Mouse (Mus musculus): Measurements from ENCODE around the gene Sec61g. TPM values are rescaled to one million over a fixed set of nuclear protein-coding genes. Genes with fewer than 3 reads are reported as not detected.
A peak's percentile ranks its signal among the peaks of the same experiment; 100 is the strongest.

The Sec61g gene
- 34.0 and 44.5 TPM in 2 replicates for polyA plus RNA-seq (2015; fragmentation: Nextera tagmentation; extraction: Ambion mirVana)

DNA sequence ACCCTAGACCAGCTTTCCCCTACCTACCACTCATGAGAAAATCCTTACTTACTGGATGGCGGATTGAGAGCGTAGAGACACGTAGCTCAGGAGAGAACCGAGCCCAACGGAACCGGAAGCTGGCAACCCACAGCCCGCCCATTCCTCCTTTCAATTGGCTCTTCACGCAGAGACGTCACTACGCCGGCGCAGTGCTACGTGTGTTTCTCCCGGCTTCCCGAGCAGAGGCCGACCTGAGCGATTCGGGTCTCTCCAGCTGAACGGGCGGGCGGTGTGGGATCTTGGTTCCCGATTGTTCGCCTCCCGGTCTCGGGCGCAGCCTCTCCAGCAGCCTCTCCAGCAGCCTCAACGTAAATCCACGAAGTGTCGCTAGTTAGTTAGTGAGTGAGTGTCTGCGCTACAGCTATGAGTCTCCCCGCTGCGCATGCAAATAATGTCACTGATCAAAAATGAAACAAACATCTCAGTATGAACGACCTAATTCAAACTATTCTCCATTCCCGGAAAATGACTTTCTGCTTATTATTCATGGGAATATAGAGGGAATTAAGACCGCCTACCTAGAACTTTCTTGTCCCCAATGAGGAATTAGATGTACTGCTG, at the start of gene Sec61g:
TSS of gene Sec61g (minus strand) at position 433 of the 603 bp plus-strand sequence.
- peak within 1 kb of the TSS; percentile 98 for H3K27ac ChIP-seq (ENCODE audit: low read length)
- ATAC-seq (ENCODE audit: insufficient read depth, low FRiP score): peak; percentile 100
- no peaks in the 10 kb centered on the region for H3K9me3 ChIP-seq (replicated peaks; ENCODE audit: control insufficient read depth, low read length)
- H3K27me3 ChIP-seq (ENCODE audit: control insufficient read depth, insufficient read depth, low read length): no peaks in the 10 kb centered on the region
- peak within 1 kb of the TSS; percentile 94 for H3K4me3 ChIP-seq (replicated peaks; ENCODE audit: low read length)
- H3K4me1 ChIP-seq (ENCODE audit: control insufficient read depth, insufficient read depth, low read length): peaks cover 6% of the 10 kb centered on the region; the same call in 1 of the 2 replicates
- peak within 1 kb of the TSS; percentile 87 for H3K4me2 ChIP-seq (ENCODE audit: low read depth, low read length)
- peaks cover 15% of the 10 kb centered on the region for H3K36me3 ChIP-seq (ENCODE audit: control insufficient read depth, insufficient read depth, low read length)
- H3K9ac ChIP-seq (ENCODE audit: low read length): peak within 1 kb of the TSS; percentile 97
- WGBS: under 1% methylated on average over 35 of the region's 35 CpGs

DNA sequence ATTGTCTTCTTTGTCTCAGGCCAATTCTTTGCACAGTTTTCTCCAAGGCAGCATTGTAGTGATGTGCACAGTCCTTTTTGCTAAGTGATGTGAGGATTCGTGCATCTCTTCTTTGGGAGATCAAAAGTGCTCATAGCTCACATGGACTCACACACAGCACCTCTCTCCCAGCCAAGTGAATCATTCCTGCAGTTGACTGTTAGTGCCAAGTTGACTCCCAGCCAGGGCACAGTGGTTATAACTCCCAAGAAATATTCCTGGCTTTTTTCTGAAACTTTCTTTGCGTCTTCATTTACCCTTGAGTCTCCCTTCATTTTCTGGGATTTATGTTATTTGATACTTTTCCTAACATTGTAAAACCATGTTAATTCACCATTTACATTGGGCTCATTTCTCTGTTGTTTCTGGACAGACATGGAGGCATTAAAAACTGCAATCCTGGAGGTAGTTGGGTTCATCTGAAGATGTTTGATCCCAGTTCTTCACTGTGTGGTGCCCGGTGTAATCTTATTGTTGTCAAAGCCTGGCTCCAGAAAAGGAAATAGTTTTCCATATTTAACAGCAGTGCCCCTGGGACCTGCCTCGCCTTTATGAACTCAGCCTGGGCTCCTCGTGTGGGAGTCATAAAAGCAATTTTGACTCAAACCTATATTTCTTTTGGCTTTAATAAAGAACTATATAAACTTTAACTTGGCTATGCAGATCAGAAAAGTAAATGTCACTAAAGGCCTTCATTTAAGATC, 38.3 kb upstream of the Sec61g start:
- no peaks in the 10 kb centered on the region for H3K9me3 ChIP-seq (replicated peaks; ENCODE audit: control insufficient read depth, low read length)
- H3K36me3 ChIP-seq (ENCODE audit: control insufficient read depth, insufficient read depth, low read length): no peaks in the 10 kb centered on the region
- H3K9ac ChIP-seq (ENCODE audit: low read length): no peak overlapping the region
- peak overlapping the region; percentile 38; the same call in 1 of the 2 replicates for H3K27ac ChIP-seq (ENCODE audit: low read length)
- H3K27me3 ChIP-seq (ENCODE audit: control insufficient read depth, insufficient read depth, low read length): no peaks in the 10 kb centered on the region
- no peaks in the 10 kb centered on the region for H3K4me1 ChIP-seq (ENCODE audit: control insufficient read depth, insufficient read depth, low read length)
- ATAC-seq (ENCODE audit: insufficient read depth, low FRiP score): no peak
- whole genome bisulfite sequencing: 51% methylated on average over 5 of the region's 5 CpGs
- H3K4me3 ChIP-seq (replicated peaks; ENCODE audit: low read length): no peak overlapping the region
- H3K4me2 ChIP-seq (ENCODE audit: low read depth, low read length): no peak overlapping the region

DNA sequence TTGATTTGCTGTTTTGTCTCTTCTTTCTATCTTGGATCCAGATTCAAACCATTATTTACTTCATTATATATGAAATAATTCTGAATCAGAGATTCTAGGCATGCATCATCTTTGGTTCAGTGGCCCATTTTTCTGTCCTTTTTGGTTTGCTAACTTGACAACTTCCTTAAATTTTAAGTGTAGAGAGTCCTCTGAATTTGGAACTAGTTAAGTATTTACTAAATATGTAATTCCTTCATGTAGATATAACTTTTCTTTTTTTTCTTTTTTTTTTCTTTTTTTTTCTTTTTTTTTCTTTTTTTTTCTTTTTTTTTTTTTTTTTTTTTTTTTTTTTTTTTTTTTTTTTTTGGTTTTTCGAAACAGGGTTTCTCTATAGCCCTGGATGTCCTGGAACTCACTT, 29.1 kb upstream of the Sec61g start:
- 88% methylated on average over 1 of the region's 1 CpGs for WGBS
- Histone ChIP-seq H3K27ac (ENCODE audit: low read length) (no peak overlapping the region), H3K9ac (ENCODE audit: low read length) (no peak overlapping the region), H3K36me3 (ENCODE audit: control insufficient read depth, insufficient read depth, low read length) (no peaks in the 10 kb centered on the region), H3K4me3 (replicated peaks; ENCODE audit: low read length) (no peak overlapping the region), H3K4me2 (ENCODE audit: low read depth, low read length) (no peak overlapping the region), H3K4me1 (ENCODE audit: control insufficient read depth, insufficient read depth, low read length) (no peaks in the 10 kb centered on the region), H3K9me3 (replicated peaks; ENCODE audit: control insufficient read depth, low read length) (no peaks in the 10 kb centered on the region), H3K27me3 (ENCODE audit: control insufficient read depth, insufficient read depth, low read length) (no peaks in the 10 kb centered on the region)
- ATAC-seq (ENCODE audit: insufficient read depth, low FRiP score): no peak

DNA sequence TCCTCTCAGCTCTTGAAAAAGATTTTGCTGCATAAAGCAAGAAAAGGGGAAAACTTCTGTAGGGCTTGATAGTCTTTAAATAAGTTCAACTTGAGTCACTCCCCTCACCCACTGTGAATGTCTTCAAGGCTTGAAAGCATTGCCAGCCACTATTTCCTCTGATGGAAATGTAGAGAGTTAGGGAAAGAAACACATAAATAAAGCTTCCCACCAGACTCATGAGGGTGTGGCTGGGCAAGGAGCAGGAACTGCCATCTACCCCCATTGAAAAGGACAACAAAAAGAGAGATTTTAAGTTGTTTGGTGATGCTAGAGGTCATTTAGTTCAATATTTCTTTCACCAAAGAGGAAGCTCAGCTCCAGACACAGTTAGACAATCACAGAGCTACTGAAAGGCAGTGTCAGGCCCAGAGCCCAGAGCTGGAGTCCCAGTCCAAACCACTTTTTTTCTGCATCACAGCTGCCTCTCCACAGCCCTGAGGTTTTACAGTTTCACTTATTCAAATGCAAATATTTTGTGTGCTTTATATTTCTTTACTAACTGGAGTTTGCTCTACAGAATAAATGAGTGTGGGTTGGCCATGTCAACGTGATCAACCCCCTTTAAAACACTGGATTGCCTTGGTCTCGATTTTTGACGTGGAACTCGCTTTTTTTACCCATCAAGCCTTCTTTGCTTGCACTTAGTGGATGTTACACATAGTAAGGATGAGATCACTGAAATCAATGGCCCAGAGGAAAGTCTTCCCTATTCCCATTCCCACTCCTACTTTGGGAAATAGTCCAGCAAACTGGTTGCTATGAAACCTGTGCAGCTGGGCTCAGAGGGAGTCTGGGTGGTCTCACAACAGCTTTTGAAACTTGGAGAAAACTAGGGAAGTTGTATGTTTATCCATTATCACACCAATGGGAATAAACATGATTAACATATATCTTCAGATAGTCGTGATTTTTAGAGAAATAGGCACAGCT, 26.6 kb upstream of the Sec61g start:
- 62% methylated on average over 5 of the region's 5 CpGs for WGBS
- Histone ChIP-seq H3K4me3 (replicated peaks; ENCODE audit: low read length) (no peak overlapping the region), H3K4me1 (ENCODE audit: control insufficient read depth, insufficient read depth, low read length) (no peaks in the 10 kb centered on the region), H3K36me3 (ENCODE audit: control insufficient read depth, insufficient read depth, low read length) (no peaks in the 10 kb centered on the region), H3K9me3 (replicated peaks; ENCODE audit: control insufficient read depth, low read length) (no peaks in the 10 kb centered on the region), H3K4me2 (ENCODE audit: low read depth, low read length) (no peak overlapping the region), H3K9ac (ENCODE audit: low read length) (no peak overlapping the region), H3K27me3 (ENCODE audit: control insufficient read depth, insufficient read depth, low read length) (no peaks in the 10 kb centered on the region), H3K27ac (ENCODE audit: low read length) (peak overlapping the region; percentile 12; the same call in 1 of the 2 replicates)
- no peak for ATAC-seq (ENCODE audit: insufficient read depth, low FRiP score)

DNA sequence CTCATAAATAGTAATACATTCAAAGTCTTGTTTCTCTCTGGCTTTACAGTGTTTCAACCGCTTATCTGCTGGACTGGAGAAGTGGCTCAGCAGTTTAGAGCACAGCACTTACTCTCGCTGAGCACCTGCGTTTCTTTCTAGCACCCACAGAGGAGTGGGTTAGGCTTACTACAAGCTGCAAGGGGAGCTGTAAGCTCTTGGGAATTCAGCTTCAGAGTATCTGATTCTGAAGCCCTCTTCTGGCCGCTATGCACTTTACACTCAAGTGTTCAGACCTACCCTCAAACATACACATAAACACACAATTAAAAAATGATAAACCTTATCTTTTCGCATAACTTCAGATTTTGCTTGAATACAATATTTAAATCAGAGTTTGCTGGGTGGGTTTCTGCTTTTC, 24.6 kb upstream of the Sec61g start:
- ATAC-seq (ENCODE audit: insufficient read depth, low FRiP score): no peak

DNA sequence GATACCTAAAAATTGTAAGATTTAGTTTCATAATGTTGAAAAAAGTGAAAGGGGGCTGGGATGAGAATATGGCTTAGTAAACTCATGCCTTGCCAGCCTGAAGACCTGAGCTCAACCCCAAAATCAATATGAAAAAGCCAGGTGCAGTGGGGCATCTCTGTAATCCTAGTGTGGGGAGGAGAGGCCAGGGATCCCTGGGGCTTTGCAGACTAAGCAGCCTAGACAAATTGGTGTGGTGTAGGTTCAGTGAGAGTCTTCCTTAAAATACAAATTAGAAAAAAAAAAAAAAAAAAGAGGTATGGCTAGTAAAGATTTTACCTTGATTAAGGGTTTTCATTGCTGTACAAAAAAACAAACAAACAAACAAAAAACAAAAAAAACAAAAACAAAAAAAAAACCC, 20.6 kb upstream of the Sec61g start:
- ATAC-seq (ENCODE audit: insufficient read depth, low FRiP score): no peak
- Histone ChIP-seq H3K4me2 (ENCODE audit: low read depth, low read length) (no peak overlapping the region), H3K4me3 (replicated peaks; ENCODE audit: low read length) (no peak overlapping the region)

More for the DNA sequence above, 24.6 kb upstream of the Sec61g start:
- Histone ChIP-seq H3K4me1 (ENCODE audit: control insufficient read depth, insufficient read depth, low read length) (no peaks in the 10 kb centered on the region), H3K4me2 (ENCODE audit: low read depth, low read length) (no peak overlapping the region), H3K27me3 (ENCODE audit: control insufficient read depth, insufficient read depth, low read length) (no peaks in the 10 kb centered on the region), H3K36me3 (ENCODE audit: control insufficient read depth, insufficient read depth, low read length) (no peaks in the 10 kb centered on the region), H3K27ac (ENCODE audit: low read length) (no peak overlapping the region), H3K9ac (ENCODE audit: low read length) (no peak overlapping the region), H3K4me3 (replicated peaks; ENCODE audit: low read length) (no peak overlapping the region), H3K9me3 (replicated peaks; ENCODE audit: control insufficient read depth, low read length) (no peaks in the 10 kb centered on the region)
- WGBS: 25% methylated on average over 5 of the region's 5 CpGs

DNA sequence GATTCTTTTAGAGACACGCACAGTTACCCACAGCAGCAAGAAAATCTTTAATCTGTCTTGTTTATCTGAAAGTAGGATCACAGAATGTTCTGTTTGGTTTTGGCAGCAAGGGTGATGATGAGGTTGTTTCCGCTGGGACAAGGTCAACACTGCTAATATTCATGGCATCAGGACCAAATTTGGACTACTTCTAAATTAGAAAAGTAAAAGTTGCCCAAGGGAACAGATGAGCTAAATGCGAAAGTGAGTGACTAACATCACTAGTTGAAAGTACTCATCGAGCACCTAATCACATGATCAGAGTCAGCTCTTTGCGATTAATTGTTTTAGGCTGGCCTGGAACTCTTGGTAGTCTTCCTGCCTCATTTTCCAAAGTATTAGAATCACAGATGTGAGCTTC, 20.1 kb upstream of the Sec61g start:
- 91% methylated on average over 5 of the region's 5 CpGs for WGBS
- Histone ChIP-seq H3K4me2 (ENCODE audit: low read depth, low read length) (no peak overlapping the region), H3K9me3 (replicated peaks; ENCODE audit: control insufficient read depth, low read length) (no peaks in the 10 kb centered on the region), H3K27me3 (ENCODE audit: control insufficient read depth, insufficient read depth, low read length) (no peaks in the 10 kb centered on the region), H3K9ac (ENCODE audit: low read length) (no peak overlapping the region), H3K4me3 (replicated peaks; ENCODE audit: low read length) (no peak overlapping the region), H3K4me1 (ENCODE audit: control insufficient read depth, insufficient read depth, low read length) (no peaks in the 10 kb centered on the region), H3K27ac (ENCODE audit: low read length) (no peak overlapping the region), H3K36me3 (ENCODE audit: control insufficient read depth, insufficient read depth, low read length) (no peaks in the 10 kb centered on the region)
- no peak for ATAC-seq (ENCODE audit: insufficient read depth, low FRiP score)

More for the DNA sequence above, 20.6 kb upstream of the Sec61g start:
- Histone ChIP-seq H3K9me3 (replicated peaks; ENCODE audit: control insufficient read depth, low read length) (no peaks in the 10 kb centered on the region), H3K27ac (ENCODE audit: low read length) (no peak overlapping the region), H3K9ac (ENCODE audit: low read length) (no peak overlapping the region), H3K4me1 (ENCODE audit: control insufficient read depth, insufficient read depth, low read length) (no peaks in the 10 kb centered on the region), H3K36me3 (ENCODE audit: control insufficient read depth, insufficient read depth, low read length) (no peaks in the 10 kb centered on the region), H3K27me3 (ENCODE audit: control insufficient read depth, insufficient read depth, low read length) (no peaks in the 10 kb centered on the region)

DNA sequence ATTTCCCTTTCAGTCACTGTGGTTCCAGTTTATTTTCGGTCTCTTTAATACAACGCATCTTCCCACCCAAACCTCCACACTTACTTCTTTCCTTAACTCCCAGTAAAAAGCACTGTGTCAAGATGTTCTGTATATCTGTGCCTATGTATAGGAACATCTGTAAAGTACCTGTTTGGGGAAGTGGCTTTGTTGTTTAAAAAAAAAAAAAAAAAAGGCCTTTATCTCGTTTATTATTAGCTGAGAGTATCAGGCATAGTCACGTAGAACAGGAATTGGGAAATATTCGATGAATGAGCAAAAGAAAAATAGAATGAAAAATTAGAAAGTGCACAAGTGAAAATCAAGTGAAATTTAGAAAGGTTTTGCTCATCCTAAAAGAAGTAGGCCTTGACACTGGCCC, 19.5 kb upstream of the Sec61g start:
- H3K36me3 ChIP-seq (ENCODE audit: control insufficient read depth, insufficient read depth, low read length): no peaks in the 10 kb centered on the region
- no peak for ATAC-seq (ENCODE audit: insufficient read depth, low FRiP score)
- WGBS: 86% methylated on average over 5 of the region's 5 CpGs

More for the DNA sequence above, 19.5 kb upstream of the Sec61g start:
- Histone ChIP-seq H3K9ac (ENCODE audit: low read length) (no peak overlapping the region), H3K27ac (ENCODE audit: low read length) (no peak overlapping the region), H3K27me3 (ENCODE audit: control insufficient read depth, insufficient read depth, low read length) (no peaks in the 10 kb centered on the region), H3K4me3 (replicated peaks; ENCODE audit: low read length) (no peak overlapping the region), H3K4me1 (ENCODE audit: control insufficient read depth, insufficient read depth, low read length) (no peaks in the 10 kb centered on the region), H3K9me3 (replicated peaks; ENCODE audit: control insufficient read depth, low read length) (no peaks in the 10 kb centered on the region), H3K4me2 (ENCODE audit: low read depth, low read length) (no peak overlapping the region)

Measured in stomach, embryonic 16.5 days (tissue).